Mouse (Mus musculus): ENCODE results near the gene D930007J09Rik. TPM values are rescaled to one million over a fixed set of nuclear protein-coding genes. Genes with fewer than 3 reads are reported as not detected.

Gene D930007J09Rik
- not detected for total RNA-seq (2021)
- long read RNA-seq, experiment 1, result 0 reads
- long read RNA-seq, experiment 2, result 0 reads

DNA sequence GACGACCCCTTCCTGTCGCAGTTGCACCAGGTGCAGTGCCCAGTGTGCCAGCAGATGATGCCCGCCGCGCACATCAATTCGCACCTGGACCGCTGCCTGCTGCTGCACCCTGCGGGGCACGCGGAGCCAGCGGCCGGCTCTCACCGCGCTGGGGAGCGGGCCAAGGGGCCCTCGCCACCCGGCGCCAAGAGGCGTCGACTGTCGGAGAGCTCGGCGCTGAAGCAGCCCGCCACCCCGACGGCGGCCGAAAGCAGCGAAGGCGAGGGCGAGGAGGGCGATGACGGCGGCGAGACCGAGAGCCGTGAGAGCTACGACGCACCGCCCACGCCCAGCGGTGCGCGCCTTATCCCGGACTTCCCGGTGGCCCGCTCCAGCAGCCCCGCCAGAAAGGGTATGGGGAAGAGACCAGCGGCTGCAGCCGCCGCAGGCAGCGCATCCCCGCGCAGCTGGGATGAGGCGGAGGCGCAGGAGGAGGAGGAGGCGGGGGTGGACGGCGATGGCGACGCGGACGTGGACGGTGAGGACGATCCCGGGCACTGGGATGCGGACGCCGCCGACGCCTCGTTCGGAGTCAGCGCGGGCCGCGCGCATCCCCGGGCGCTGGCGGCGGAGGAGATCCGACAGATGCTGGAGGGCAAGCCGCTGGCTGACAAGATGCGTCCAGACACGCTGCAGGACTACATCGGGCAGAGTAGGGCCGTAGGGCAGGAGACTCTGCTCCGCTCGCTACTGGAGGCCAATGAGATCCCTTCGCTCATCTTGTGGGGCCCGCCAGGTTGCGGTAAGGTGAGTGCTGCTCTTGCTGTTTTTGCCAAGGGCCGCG, at the start of gene D930007J09Rik:
TSS of gene D930007J09Rik (minus strand) at position 591 of the 823 bp plus-strand sequence.
- peak; percentile 57 to 60 for DNase-seq (ENCODE audit: low spot score in 2 of 2)

DNA sequence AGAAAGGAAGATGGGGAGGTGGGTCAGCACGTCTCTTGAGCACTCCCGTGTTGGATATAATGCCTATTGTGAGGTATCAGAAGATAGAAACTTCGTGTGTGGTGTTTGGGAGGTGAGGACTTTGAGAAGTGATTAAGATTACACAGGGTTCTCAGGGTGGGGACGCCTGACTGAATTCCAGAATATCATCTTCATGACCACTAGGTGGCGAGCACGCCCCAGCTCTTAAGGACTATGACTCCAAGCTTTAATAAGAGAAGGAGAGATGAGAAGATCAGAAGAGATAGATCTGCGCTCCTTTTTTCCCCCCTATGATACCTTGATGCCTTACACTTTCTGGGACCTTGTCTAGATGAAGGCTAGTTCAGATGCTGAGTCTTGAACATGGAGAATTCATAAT, 49.3 kb upstream of the D930007J09Rik start:
- DNase-seq (ENCODE audit: low spot score in 2 of 2), result peak in 1 of 2 experiments; percentile 26

DNA sequence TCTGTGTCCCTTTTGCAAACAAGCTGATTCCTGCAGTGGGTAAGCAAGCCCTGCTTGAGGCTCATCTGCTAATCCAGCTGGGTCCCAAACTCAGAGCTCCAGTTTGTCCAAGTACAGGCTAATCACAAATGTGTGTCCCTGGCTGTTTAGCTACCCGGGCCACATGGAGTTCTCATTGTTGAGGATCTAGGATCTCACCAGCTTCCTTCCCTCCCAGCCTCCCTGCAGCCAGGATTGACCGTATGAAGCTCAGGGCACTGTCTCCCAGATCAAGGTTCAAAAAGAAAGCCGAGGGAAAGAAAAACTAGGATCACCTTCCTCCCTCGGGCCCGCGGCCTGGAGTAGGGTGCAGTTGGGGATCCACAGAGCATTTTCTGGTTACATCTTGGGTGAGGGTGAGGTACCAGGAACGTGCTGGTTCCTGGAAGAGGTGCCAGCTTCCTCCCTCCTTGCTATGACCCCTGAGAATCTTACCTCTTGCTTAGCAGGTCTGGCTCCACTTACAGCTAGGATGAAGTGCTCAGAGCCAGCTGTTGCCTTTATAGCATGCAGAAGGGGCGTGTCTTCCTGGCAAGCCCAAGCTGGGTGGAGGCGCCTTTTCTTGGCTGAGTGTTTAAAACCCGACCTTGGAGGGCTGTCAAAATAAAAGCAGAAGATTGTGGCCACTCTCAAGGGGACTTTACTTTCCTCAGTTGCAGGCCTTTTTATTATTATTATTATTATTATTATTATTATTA, 48.2 kb upstream of the D930007J09Rik start, which contains the start of gene Serpinb1a:
TSS of gene Serpinb1a (minus strand) at position 518 of the 737 bp plus-strand sequence.
- peak in 1 of 2 experiments; percentile 55 for DNase-seq (ENCODE audit: low spot score in 2 of 2)

DNA sequence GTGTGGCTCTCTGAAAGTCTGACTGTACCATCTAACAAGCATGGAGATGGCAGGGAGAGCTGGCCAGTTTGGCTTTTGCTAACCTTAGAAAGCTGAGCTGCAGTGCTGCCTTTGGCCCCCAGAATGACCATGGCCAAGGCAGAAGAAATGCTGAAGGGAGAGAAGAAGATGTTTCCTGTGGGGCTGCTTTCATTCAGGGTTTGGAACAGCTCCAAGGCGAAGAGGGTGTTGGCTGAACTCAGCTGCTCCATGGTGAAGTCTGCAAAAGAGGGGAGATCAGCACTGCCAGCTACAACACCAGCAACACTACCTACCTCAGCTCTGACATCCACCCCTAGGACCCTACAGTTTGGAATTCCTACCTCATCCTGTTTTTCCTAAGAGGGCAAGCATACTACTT, 47.5 kb upstream of the D930007J09Rik start:
- no peak for DNase-seq (ENCODE audit: low spot score in 2 of 2)

DNA sequence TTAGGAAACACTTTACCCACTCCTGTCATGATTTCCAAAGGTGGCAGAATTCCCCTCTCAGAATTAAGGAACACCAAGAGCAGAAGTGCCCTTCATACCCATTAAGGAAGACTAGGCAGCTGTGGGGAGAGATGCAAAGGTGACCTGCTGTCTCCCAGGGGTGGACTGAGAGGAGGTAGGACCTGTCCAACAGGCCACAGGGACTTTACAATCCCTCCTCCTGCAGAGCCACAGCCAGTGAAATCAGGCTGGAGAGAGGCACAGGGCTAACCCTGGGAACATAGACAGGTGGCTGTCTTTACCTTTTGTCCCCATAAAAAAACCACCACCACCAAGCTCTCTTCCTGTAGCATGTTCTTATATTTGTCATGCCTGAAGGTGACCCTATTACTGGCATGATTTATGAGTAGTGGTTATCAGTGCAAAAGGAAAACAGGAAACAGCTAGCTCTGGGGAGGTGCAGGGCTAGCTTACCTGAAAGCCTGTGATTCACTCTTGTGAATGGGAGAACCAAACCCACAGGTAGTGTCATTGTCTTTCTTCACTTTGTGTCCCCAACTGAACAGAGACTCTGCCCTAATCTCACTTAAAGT, 47.0 kb upstream of the D930007J09Rik start:
- DNase-seq (ENCODE audit: low spot score in 2 of 2), result no peak

DNA sequence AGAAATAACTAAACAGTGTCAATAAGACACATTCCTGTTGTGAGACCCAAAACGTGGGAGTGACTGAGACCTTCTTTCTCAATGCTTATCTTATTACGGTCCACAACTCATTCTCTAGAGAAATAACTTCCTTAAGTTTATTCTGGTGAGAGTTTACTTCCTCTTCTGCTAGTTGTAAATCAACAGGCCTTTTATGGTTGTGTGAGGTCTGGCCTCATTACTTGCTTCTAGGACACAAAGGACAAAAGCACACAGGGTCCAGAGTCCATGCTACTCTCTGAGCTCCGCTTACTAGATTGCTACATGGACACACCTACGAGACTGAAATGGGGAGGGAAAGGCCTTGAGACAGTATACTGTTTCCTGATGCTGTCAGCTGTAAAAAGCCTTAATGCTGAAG, 46.4 kb upstream of the D930007J09Rik start:
- no peak for DNase-seq (ENCODE audit: low spot score in 2 of 2)

DNA sequence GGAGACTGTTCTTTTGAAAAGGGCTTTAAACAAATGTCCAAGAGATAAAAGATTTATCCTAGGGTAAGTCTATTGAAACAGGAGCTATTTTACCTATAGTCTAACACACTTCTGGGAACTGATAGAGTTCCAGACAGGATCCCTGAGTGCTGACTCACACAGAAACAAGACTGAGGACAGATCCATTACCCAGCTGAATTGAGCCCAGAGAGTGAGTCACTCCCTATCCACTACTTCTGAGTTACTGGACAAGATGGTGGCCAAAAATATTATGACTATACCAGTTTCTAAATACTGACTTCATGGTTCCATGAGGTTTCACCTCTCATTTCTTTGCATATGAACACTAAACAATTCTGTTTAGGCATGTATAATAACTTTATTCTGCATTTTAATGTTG, 43.6 kb upstream of the D930007J09Rik start:
- no peak for DNase-seq (ENCODE audit: low spot score in 2 of 2)

DNA sequence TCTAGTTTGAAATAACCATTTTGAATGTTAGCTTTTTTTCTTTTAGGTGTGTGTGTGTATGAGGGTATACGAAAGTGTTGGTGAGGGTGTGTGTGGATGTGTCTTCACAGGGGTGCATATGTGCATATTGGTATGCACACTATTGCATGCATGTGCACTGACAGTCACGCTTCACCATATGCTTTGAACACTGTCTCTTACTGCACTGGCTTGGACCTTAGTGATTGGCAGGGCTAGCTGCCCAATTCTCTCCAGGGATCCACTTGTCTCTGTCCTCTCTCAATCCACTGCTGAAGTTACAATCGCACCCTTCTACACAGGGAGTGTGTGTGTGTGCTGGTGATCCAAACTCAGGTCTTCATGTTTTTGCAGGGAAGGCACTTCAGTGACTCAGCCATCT, 38.7 kb upstream of the D930007J09Rik start:
- no peak for DNase-seq (ENCODE audit: low spot score in 2 of 2)

DNA sequence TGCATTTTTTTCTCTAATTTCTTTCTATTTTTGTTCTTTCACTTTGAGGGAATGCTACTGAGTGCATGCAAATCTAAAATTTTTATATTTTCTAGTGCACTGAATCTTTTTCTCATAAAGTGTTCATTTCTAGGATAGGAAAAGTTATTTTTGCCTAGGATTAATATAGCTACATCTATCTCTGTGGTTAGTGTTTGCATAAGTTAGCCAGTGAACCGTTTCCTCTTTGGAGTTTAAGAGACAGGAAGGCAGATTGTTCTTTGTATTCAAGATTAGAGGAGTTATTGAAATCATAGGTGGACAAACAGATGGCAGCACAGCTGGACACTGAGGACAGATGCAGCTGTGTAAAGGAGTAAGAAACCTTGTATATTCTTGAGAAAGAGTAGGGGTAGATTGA, 36.7 kb upstream of the D930007J09Rik start:
- no peak for DNase-seq (ENCODE audit: low spot score in 2 of 2)

DNA sequence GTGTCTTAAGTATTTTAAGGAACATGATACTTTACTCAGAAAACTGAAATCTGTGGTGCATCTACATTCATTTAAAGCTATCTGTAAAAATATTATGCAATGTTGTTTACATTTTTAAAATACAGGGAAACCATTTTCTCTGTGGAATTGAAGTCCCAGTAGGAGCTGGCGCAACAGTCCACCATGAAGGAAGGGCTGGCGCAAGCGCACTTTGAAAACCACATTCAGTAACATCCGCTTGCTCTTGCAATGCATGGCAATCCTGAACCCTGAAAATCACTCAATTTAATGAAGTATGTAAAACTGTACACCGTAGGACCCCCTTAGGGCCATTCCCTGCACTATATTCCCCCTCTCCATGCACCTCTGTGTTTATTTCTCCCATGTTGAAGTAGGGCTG, 31.9 kb upstream of the D930007J09Rik start:
- no peak for DNase-seq (ENCODE audit: low spot score in 2 of 2)

DNA sequence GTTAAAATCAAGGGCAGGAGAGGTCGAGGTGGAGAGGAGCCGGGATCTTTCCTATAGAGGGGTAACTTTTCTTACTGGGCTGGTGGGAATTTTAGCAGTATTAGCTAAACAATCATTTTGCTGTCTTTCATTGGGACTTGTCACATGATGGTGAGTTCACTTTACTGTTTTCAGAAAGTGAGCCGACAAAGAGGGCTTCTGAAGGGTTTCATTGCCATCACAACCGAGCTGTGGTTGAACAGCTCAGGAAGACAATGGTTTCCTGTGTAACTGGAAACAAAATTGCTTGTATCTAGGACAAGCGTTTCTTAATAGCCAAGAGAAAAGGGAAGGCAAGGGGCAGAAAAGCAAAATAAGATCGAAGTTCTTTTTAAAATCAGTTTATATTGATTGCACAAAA, 30.6 kb upstream of the D930007J09Rik start:
- DNase-seq (ENCODE audit: low spot score in 2 of 2), result no peak

DNA sequence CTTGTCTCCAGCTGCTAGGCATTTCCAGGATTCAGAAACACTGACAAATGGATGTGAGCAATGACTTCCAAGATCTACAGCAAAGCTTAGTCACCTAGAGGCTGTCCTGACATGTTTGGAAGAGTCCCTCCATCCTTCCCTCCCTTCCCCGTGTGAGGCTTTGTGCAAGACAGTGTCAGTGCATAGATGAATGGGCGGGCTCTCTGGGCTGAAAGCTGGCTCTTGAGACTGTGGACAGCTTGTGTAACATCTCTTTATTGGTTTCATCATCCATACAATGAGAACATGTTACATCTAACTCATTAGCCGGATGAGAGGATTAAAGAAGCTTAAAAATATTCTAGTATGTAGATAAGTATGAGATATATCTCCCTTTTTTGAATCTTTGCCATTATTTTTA, 30.1 kb upstream of the D930007J09Rik start:
- no peak for DNase-seq (ENCODE audit: low spot score in 2 of 2)

DNA sequence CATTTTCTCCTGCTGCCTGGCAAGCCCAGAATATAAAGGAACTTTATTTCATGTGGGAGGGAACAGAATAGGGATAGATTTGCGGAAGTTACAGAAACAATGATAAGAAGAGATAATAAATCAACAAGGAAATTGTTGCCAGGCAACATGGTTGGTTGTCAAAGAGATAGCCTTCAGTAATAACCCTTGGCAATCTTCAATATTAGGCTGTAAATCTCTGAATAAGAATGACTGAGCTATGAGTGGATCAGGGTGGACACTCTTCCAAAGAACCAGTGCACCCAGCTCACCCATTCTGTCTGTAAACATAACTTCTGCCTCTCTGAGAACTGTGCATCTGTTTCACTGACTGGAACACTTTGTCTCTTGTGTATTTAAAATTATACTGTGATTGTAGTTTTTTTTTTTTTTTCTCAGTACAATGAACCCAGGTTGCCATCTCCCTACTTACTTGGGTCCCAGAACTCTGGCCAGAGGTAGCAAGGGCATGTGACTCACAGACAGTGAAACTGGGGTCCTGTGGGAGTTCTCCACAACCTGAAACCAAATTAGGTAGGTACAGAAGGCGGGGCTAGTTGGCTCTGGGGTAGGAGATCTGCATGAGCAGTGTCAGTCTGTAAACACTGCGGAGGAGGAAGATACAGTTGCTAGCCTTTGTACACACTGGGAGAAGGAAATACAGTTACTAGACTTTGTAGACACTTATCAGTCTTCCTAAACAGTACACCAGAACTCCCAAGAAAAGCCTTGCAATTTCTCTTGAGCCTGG, 29.0 kb upstream of the D930007J09Rik start:
- no peak for DNase-seq (ENCODE audit: low spot score in 2 of 2)

DNA sequence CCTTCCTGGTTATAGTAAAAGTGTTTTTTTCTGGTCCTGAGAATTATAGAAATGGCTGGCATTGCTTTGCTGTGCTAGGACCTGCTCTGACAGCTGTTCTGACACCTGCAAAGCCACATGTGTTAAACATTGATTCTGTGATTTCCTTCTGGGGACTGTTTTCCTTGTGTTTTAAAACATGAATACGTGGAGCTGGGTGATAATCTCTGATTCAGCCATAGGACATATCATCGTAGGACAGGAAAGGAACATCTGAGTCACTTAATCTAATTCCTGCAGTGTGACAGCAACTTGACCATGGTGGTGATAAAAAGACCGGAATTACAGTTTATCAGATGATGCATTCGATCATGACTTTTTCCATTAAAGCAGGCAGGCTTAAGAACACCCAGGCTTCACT, 26.2 kb upstream of the D930007J09Rik start:
- no peak for DNase-seq (ENCODE audit: low spot score in 2 of 2)

DNA sequence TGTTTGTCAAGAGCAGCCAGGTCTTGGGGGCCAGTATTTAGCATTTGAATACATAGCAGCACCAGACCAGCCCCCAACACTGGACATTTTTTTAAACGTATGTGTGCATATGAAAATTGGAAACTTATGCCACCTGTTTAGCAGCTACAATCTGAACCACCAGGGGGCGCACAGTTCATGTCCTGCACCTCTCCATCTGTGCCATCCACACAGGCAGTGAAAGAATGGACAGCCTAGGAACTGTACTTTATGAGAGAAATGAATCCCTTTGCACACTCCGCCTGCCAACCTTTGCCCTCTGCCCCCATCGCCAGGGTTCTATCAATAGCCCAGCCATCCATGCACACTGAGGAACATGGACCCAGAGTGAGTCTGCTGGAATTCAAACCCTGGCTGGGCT, 25.3 kb upstream of the D930007J09Rik start:
- peak; percentile 67 to 71 for DNase-seq (ENCODE audit: low spot score in 2 of 2)

DNA sequence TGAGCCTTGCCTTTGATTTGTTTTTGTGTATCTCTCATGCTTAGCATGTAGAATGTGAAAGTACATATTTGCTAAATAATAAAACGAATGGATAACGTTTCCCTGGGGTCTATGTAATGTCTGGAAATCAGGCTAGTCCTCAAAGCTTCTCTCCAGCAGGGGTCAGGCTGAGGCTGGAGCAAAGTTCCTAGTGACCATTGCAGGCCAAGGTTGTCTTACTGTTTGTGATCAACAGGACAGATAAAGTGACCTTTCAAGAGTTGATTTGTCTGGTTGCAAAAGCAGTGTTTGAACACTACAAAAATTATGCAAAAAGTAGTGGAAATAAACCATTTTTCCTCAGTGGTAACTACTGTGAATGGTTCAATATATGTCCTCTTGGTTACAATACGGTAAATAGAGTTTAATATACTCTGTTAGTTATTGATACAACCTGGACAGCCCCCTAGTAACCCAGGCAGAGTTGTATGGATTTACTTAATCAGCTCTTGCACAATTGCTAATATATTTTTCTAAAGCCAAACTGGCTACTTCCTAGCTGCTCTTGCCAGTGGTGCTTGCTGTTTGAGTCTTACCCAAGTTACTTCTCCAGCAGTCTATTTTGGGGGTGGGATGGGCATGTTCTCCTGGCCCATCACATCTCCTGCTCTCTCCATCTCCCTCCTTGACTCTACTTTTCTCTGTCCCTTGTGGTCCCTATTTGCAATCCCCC, 24.6 kb upstream of the D930007J09Rik start:
- DNase-seq (ENCODE audit: low spot score in 2 of 2), result no peak

DNA sequence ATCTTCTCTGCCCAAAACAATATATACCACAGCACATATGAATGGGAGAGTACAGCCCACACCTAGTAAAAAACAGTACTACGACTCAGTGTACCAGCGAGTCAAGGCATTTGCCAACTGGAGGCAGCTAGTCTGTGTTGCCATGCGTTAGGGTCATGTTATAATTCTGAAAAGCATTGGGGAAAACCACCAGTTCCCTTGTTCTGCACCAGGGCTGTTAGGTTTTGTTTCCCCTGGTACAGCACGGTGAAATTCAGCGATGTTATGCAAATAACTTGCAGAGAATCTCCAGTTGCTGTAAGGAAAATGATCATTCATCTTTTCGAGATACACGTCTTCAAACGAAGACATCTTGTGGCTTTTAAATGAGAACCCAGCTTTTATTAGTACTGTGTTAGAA, 22.9 kb upstream of the D930007J09Rik start:
- no peak for DNase-seq (ENCODE audit: low spot score in 2 of 2)

DNA sequence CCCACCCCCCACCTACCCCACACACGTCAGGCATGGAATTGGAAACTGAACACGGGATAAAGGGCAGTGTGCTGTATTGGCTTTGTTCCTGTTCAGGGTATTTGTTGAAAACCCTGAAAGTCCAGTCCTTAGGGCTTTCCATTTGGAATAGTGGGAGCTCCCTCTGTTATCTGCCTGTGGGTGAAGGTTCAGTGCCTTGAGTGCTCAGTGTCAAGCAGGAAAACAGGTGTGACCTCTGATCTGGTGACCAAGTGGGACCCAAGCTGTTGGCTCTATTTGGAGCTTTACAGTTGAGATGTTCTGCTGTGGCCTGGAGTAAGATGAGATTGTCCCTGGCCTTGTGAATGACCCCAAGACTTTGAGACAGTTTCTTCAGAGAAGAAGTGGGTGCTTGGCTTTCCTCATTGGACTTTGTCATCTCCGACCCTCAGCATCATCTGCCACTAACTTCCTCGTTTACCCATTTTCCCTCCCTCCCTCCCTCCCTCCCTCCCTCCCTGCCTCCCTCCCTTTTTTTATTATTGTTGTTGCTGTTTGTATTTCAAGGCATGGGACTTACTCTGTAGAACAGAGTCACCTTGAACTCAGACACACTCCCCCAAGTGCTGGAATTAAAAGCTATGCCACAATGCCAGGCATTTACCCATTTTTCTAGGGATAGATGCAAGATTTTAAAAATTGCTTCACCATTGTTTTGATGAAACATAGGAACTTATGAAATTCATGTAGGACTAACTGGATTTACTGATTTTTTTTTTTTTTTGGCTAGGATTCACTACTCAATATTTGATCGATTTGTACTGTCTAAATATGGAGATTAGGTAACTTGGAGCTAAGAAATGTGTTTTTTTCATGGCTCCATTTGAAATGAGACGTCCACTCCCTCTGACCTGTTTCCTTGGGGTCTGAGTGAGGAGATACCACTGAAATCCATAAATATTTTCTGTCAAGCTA, 22.0 kb upstream of the D930007J09Rik start:
- DNase-seq (ENCODE audit: low spot score in 2 of 2), result no peak

DNA sequence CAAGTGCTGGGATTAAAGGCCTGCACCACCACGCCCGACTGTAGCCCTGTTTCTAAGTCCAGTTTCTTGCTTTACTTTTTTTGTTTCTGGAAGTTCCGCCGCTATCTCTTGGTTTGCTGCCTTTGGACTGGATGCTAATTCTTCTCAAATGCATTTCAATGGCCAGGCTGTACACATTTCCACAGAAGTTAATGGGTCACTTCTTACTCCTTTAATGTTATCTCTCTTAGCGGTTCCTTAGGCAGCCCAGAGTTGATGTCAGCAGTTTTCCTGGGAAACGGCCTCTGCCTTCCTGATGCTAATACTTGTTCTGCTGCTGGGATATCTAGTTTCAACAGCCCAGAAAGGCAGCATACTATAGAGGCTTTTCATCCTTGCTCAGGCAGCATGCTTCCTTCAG, 20.5 kb upstream of the D930007J09Rik start:
- no peak for DNase-seq (ENCODE audit: low spot score in 2 of 2)
